Mouse (Mus musculus): ENCODE results near the gene Gm20721. TPM values are rescaled to one million over a fixed set of nuclear protein-coding genes. Genes with fewer than 3 reads are reported as not detected.

Gene Gm20721
- polyA plus RNA-seq, 1 experiment, result not detected

DNA sequence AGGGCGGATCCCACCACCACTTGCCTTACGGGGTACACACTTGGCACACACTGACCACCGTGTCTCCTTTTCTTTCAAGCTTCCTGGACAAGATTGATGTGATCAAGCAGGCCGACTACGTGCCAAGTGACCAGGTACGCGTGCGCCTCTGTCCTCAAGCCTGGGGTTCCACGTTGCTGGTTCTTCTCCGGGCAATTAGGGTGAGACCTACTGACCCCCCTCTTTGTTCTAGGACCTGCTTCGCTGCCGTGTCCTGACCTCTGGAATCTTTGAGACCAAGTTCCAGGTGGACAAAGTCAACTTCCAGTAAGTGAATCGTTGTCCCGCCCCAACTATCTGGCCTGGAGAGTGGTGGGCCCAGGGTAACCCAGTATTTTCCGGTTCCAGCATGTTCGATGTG, 1.5 kb downstream of the Gm20721 start:
- WGBS, result 74% methylated on average over 16 of the region's 16 CpGs
- Histone ChIP-seq H3K27me3 (replicated peaks; ENCODE audit: control insufficient read depth, insufficient read depth, low read length) (no peaks in the 10 kb centered on the region), H3K27ac (ENCODE audit: insufficient read depth, low read depth, low read length) (peak overlapping the region; percentile 86), H3K36me3 (ENCODE audit: control insufficient read depth, insufficient read depth, low read length) (peaks cover 12% of the 10 kb centered on the region), H3K4me3 (ENCODE audit: insufficient read depth, low read depth, low read length) (no peak overlapping the region), H3K4me1 (ENCODE audit: control insufficient read depth, insufficient read depth, low read length) (peaks cover 16% of the 10 kb centered on the region)
- no peak for TF ChIP-seq CTCF (conservative IDR thresholded peaks at IDR 0.05; ENCODE audit: insufficient read depth, insufficient read length, low read depth, low read length)
- TF ChIP-seq POLR2A (IDR thresholded peaks at IDR 0.05; ENCODE audit: low read depth, low read length), result no peak
- no peak for DNase-seq

DNA sequence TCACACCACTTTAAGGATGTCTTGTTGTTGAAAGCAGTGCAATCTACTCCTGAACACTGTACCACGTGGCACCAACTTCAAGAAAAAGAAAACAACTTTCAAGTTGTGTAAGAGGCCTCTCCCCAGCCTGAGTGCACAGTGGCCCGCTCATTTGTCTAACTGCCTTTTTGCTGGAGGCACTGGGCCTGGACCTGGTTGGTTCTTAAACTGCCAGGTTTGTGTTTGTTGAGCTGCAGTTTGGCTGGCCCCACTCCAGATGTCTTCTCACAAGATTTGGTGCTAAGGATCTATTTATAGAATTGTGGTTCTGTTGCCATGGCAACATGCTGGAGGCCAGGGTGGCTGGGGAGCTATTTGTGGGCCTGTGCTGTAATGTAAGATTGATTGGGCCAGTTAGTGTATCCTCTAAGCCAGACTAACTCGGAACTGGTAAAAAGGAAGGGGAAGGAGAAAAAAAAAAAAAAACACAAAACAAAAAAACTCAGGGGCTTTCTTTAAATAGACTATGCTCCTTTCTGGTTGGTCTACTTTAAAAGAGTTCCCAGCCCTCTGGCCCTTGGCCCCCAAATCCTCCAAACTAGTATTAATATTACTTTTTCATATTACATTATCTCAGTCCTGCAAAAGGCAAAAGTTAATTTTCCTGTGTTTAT, 2.4 kb downstream of the Gm20721 start:
- Histone ChIP-seq H3K4me1 (ENCODE audit: control insufficient read depth, insufficient read depth, low read length) (peaks cover 16% of the 10 kb centered on the region), H3K4me3 (ENCODE audit: insufficient read depth, low read depth, low read length) (no peak overlapping the region), H3K36me3 (ENCODE audit: control insufficient read depth, insufficient read depth, low read length) (peaks cover 12% of the 10 kb centered on the region), H3K27ac (ENCODE audit: insufficient read depth, low read depth, low read length) (peak overlapping the region; percentile 92), H3K27me3 (replicated peaks; ENCODE audit: control insufficient read depth, insufficient read depth, low read length) (no peaks in the 10 kb centered on the region)
- peak; percentile 96 for DNase-seq
- 6% methylated on average over 3 of the region's 3 CpGs for WGBS
- TF ChIP-seq POLR2A (IDR thresholded peaks at IDR 0.05; ENCODE audit: low read depth, low read length) (no peak), CTCF (conservative IDR thresholded peaks at IDR 0.05; ENCODE audit: insufficient read depth, insufficient read length, low read depth, low read length) (no peak)

DNA sequence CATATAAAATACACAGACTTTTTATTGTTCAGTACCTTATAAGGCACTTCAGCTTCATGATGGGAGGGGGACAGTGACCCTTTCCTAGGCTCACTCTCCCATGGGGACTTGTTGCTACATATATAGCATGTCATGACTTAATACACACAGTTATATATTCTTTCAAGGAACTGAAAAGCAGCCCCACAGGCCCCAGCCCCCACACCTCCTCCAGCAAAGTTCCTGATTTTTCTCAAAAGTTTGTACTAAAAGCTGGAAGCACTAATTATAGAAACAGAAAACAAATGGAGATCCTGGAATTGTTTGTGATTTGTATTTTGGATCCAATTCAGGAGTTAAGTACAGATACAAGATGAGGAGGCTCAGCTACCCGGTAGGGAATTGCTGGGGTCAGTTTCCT, 2.9 kb downstream of the Gm20721 start:
- TF ChIP-seq POLR2A (IDR thresholded peaks at IDR 0.05; ENCODE audit: low read depth, low read length), result no peak
- no peak for TF ChIP-seq CTCF (conservative IDR thresholded peaks at IDR 0.05; ENCODE audit: insufficient read depth, insufficient read length, low read depth, low read length)
- 2% methylated on average over 1 of the region's 1 CpGs for WGBS
- DNase-seq, result peak; percentile 59
- peaks cover 16% of the 10 kb centered on the region for H3K4me1 ChIP-seq (ENCODE audit: control insufficient read depth, insufficient read depth, low read length)
- peak overlapping the region; percentile 92 for H3K27ac ChIP-seq (ENCODE audit: insufficient read depth, low read depth, low read length)
- no peak overlapping the region for H3K4me3 ChIP-seq (ENCODE audit: insufficient read depth, low read depth, low read length)
- peaks cover 12% of the 10 kb centered on the region for H3K36me3 ChIP-seq (ENCODE audit: control insufficient read depth, insufficient read depth, low read length)
- H3K27me3 ChIP-seq (replicated peaks; ENCODE audit: control insufficient read depth, insufficient read depth, low read length), result no peaks in the 10 kb centered on the region

DNA sequence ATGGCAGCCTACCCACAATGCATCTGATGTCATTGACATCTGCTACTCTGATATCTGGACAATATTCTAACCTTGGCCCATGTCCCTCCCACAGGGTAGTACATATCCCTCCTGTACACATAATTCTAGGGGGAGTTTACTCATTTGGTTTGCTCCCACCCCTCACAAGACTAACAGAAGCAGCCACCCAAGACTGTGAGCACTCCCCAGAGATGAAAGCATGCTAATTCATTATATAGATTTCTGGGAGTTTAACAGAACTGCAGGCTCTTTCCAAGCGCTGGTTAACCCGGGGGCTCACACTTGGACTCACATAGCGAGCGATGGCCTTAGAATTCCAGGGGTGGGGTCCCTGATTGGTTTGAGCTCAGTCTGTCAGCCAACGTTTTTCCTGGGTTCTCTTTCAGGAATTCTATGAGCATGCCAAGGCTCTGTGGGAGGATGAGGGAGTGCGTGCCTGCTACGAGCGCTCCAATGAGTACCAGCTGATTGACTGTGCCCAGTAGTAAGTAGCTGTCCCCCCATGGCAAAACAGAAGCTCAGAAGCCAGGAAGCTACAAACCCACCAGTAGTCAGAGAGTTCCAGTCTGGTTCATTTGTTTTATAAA, 3.6 kb downstream of the Gm20721 start:
- Histone ChIP-seq H3K4me3 (ENCODE audit: insufficient read depth, low read depth, low read length) (no peak overlapping the region), H3K4me1 (ENCODE audit: control insufficient read depth, insufficient read depth, low read length) (peaks cover 16% of the 10 kb centered on the region), H3K27ac (ENCODE audit: insufficient read depth, low read depth, low read length) (peak overlapping the region; percentile 62), H3K36me3 (ENCODE audit: control insufficient read depth, insufficient read depth, low read length) (peaks cover 12% of the 10 kb centered on the region), H3K27me3 (replicated peaks; ENCODE audit: control insufficient read depth, insufficient read depth, low read length) (no peaks in the 10 kb centered on the region)
- DNase-seq, result no peak
- TF ChIP-seq CTCF (conservative IDR thresholded peaks at IDR 0.05; ENCODE audit: insufficient read depth, insufficient read length, low read depth, low read length) (no peak), POLR2A (IDR thresholded peaks at IDR 0.05; ENCODE audit: low read depth, low read length) (no peak)
- WGBS, result 39% methylated on average over 8 of the region's 8 CpGs

DNA sequence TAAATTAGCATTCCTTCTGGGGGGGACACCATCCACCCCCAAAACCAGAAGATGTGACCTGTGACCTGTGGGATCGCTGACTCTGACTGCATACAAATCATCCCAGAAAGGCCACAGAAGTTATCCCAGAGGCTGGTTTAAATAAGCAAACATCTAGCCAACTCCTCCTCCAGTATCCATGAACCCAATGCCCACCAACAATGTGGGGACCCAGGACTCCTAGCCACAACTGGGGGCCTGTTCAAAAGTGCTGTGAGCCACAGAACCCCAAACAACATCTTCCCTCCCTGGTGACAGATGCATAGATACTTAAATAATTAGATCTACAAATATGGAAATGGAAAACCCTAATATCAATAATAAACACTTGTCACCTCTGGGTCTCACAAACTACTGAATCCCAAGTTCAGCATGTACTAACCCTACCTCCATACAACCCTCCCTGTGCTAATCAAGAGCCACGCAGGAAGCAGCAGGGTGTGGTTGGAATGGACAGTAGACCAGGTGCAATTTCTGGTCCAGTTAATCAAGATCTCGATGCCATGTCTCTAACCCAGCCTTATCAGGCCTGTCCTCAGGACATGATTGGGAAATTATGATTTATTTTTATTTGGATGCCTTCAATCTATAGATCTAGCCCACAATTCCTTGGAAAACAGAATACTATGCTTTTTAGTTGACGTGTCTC, 5.5 kb downstream of the Gm20721 start:
- TF ChIP-seq POLR2A (IDR thresholded peaks at IDR 0.05; ENCODE audit: low read depth, low read length), result no peak
- no peak for TF ChIP-seq CTCF (conservative IDR thresholded peaks at IDR 0.05; ENCODE audit: insufficient read depth, insufficient read length, low read depth, low read length)
- H3K4me3 ChIP-seq (ENCODE audit: insufficient read depth, low read depth, low read length), result no peak overlapping the region
- H3K27ac ChIP-seq (ENCODE audit: insufficient read depth, low read depth, low read length), result no peak overlapping the region
- WGBS, result 53% methylated on average over 4 of the region's 4 CpGs
- peaks cover 7% of the 10 kb centered on the region for H3K36me3 ChIP-seq (ENCODE audit: control insufficient read depth, insufficient read depth, low read length)
- no peaks in the 10 kb centered on the region for H3K27me3 ChIP-seq (replicated peaks; ENCODE audit: control insufficient read depth, insufficient read depth, low read length)
- peaks cover 19% of the 10 kb centered on the region for H3K4me1 ChIP-seq (ENCODE audit: control insufficient read depth, insufficient read depth, low read length)
- no peak for DNase-seq

DNA sequence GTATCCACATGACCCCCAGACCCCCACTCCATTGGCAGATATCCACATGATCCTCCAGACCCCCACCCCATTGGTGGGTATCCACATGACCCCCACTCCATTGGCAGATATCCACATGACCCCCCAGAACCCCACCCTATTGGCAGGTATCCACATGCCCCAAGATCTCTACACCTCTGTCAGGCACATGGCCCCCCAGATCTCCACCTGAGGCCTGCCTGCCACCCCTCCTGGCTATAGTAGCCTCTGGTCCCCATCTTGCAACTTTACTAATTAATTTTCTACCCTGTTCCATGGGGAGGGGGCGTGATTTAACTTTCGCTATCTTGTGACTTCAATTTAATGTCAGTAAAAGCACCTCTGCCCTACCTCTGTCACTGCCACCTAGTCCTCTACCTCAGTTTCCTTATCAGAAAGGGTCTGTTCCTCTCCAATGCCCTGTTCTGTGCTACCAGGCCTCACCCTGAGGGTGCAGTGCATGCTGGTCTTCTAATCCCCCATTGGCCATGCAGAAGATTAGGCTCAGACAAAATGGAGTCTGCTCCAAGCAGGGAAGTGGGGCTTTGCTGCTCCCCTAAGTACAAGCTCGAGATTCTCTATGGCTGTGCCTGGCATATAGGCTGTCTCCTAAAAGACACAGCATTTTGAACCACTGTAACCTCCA, 6.2 kb downstream of the Gm20721 start:
- no peak overlapping the region for H3K4me3 ChIP-seq (ENCODE audit: insufficient read depth, low read depth, low read length)
- no peak overlapping the region for H3K27ac ChIP-seq (ENCODE audit: insufficient read depth, low read depth, low read length)
- no peaks in the 10 kb centered on the region for H3K27me3 ChIP-seq (replicated peaks; ENCODE audit: control insufficient read depth, insufficient read depth, low read length)
- no peak for TF ChIP-seq POLR2A (IDR thresholded peaks at IDR 0.05; ENCODE audit: low read depth, low read length)
- TF ChIP-seq CTCF (conservative IDR thresholded peaks at IDR 0.05; ENCODE audit: insufficient read depth, insufficient read length, low read depth, low read length), result no peak
- WGBS, result 76% methylated on average over 3 of the region's 3 CpGs
- no peak for DNase-seq
- peaks cover 1% of the 10 kb centered on the region; the same call in 1 of the 2 replicates for H3K36me3 ChIP-seq (ENCODE audit: control insufficient read depth, insufficient read depth, low read length)
- peaks cover 19% of the 10 kb centered on the region for H3K4me1 ChIP-seq (ENCODE audit: control insufficient read depth, insufficient read depth, low read length)

DNA sequence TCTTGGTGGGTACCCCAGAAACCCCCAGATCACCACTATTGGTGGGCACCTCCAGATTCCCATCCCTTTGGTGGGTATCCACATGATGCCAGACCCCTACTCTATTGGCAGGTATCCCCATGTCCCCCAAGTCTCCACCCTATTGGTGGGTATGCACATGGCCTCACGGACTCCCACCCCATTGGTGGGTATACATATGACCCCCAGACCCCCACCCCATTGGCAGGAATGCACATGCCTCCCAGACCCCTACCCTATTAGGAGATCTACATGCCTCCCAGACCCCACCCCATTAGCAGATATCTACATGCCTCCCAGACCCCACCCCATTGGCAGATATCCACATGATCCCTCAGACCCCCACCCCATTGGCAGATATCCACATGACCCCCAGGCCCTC, 6.8 kb downstream of the Gm20721 start:
- H3K27me3 ChIP-seq (replicated peaks; ENCODE audit: control insufficient read depth, insufficient read depth, low read length), result no peaks in the 10 kb centered on the region
- no peak overlapping the region for H3K4me3 ChIP-seq (ENCODE audit: insufficient read depth, low read depth, low read length)
- no peak for DNase-seq
- peaks cover 19% of the 10 kb centered on the region for H3K4me1 ChIP-seq (ENCODE audit: control insufficient read depth, insufficient read depth, low read length)
- H3K36me3 ChIP-seq (ENCODE audit: control insufficient read depth, insufficient read depth, low read length), result no peaks in the 10 kb centered on the region
- TF ChIP-seq CTCF (conservative IDR thresholded peaks at IDR 0.05; ENCODE audit: insufficient read depth, insufficient read length, low read depth, low read length) (no peak), POLR2A (IDR thresholded peaks at IDR 0.05; ENCODE audit: low read depth, low read length) (no peak)
- H3K27ac ChIP-seq (ENCODE audit: insufficient read depth, low read depth, low read length), result no peak overlapping the region
- WGBS, result 95% methylated on average over 1 of the region's 1 CpGs

Measured in kidney, adult 2 months (tissue).